Mouse (Mus musculus) neural tube, embryonic 11.5 days (tissue): ENCODE data around the gene Slc45a2. TPM values are rescaled to one million over a fixed set of nuclear protein-coding genes. Genes with fewer than 3 reads are reported as not detected.

Source experiments
- ATAC-seq: fragments of 200-750 bp; cut with Nextera tagmentation; 2 replicates; pipeline ENCODE4 v1.8.0; 2017; ENCODE audit warnings: moderate number of reproducible peaks, mild to moderate bottlenecking, moderate TSS enrichment, moderate library complexity; ENCODE audit not compliant: insufficient read depth, low FRiP score, low TSS enrichment
- DNase-seq: peaks from one replicate; pipeline ENCODE4 v3.0.0-alpha.2; 2015; ENCODE audit warnings: low spot score
- H3K27ac ChIP-seq: fragments of 300-500 bp; sonication (generic); 2 replicates; pipeline ENCODE4 v1.5.1; 2014; ENCODE audit warnings: low read depth, mild to moderate bottlenecking, low read length
- H3K27me3 ChIP-seq: fragments of 300-500 bp; sonication (generic); 2 replicates; pipeline ENCODE4 v1.6.1; 2014; ENCODE audit warnings: mild to moderate bottlenecking, low read length, mixed read lengths; ENCODE audit not compliant: control insufficient read depth, insufficient read depth
- H3K36me3 ChIP-seq: fragments of 300-500 bp; sonication (generic); 2 replicates; pipeline ENCODE4 v1.6.1; 2014; ENCODE audit warnings: mild to moderate bottlenecking, low read length, moderate library complexity, mixed read lengths; ENCODE audit not compliant: control insufficient read depth, insufficient read depth
- H3K4me1 ChIP-seq: fragments of 300-500 bp; sonication (generic); 2 replicates; pipeline ENCODE4 v1.6.1; 2014; ENCODE audit warnings: low read length, mixed read lengths; ENCODE audit not compliant: control insufficient read depth, insufficient read depth
- H3K4me2 ChIP-seq: fragments of 300-500 bp; sonication (generic); 2 replicates; pipeline ENCODE4 v1.6.1; 2014; ENCODE audit warnings: low read depth, mild to moderate bottlenecking, moderate library complexity
- H3K4me3 ChIP-seq: fragments of 300-500 bp; sonication (generic); 2 replicates; pipeline ENCODE4 v1.5.1; 2014; ENCODE audit warnings: low read depth, low read length
- H3K9ac ChIP-seq: fragments of 300-500 bp; sonication (generic); 2 replicates; pipeline ENCODE4 v1.6.1; 2014; ENCODE audit warnings: mild to moderate bottlenecking, low read length
- H3K9me3 ChIP-seq: fragments of 300-500 bp; sonication (generic); 2 replicates; pipeline ENCODE4 v1.6.1; 2016; ENCODE audit warnings: low read length; ENCODE audit not compliant: control insufficient read depth
- WGBS: fragments of 180-500 bp; shearing (Covaris S2); extraction: QIAGEN DNeasy Blood & Tissue Kit; methylation state at CpG from one replicate; pipeline ENCODE4 v1.1.7; 2014; 5-methylcytosine and 5-hydroxymethylcytosine counted together
- polyA plus RNA-seq: library from polyadenylated mRNA; unstranded; fragments of >200 nt; fragmentation: Nextera tagmentation; extraction: Ambion mirVana; gene quantifications from 2 replicates; pipeline ENCODE4 v1.2.1, GENCODE M21; 2014

Gene Slc45a2
- 0.09 and 0.15 TPM in 2 replicates for polyA plus RNA-seq

GRCm38 (mm10) chr15:11000421-11000820, at the start of gene Slc45a2:
Gene Slc45a2, plus strand, starts transcription at chr15:11000721.
- no peak within 1 kb of the TSS for H3K27ac ChIP-seq
- H3K36me3 ChIP-seq: no peaks in the 10 kb centered on the region
- WGBS: 74% methylated on average over 7 of the region's 7 CpGs
- H3K9me3 ChIP-seq: no peaks in the 10 kb centered on the region
- ATAC-seq (no peak), DNase-seq (no peak)
- no peaks in the 10 kb centered on the region for H3K27me3 ChIP-seq
- no peak within 1 kb of the TSS for H3K4me2 ChIP-seq
- H3K4me3 ChIP-seq: no peak within 1 kb of the TSS
- no peaks in the 10 kb centered on the region for H3K4me1 ChIP-seq
- H3K9ac ChIP-seq: no peak within 1 kb of the TSS

GRCm38 (mm10) chr15:10951951-10952759, 48.4 kb upstream of the Slc45a2 start, which contains the start of gene C1qtnf3:
Gene C1qtnf3, plus strand, starts transcription at chr15:10952332.
- WGBS: 46% methylated on average over 23 of the region's 23 CpGs
- Histone ChIP-seq H3K4me1 (peaks cover 9% of the 10 kb centered on the region), H3K4me3 (peak within 1 kb of the TSS; percentile 20), H3K27ac (peak within 1 kb of the TSS; percentile 68), H3K27me3 (no peaks in the 10 kb centered on the region), H3K4me2 (peak within 1 kb of the TSS; percentile 31), H3K9me3 (no peaks in the 10 kb centered on the region), H3K9ac (no peak within 1 kb of the TSS; the same call in 1 of the 2 replicates), H3K36me3 (no peaks in the 10 kb centered on the region)
- ATAC-seq (peak; percentile 33; the same call in 1 of the 2 replicates), DNase-seq (peak; percentile 24)

GRCm38 (mm10) chr15:10952760-10953305, 47.7 kb upstream of the Slc45a2 start:
- WGBS: 37% methylated on average over 4 of the region's 4 CpGs
- DNase-seq (no peak), ATAC-seq (no peak)

GRCm38 (mm10) chr15:10953465-10953864, 47.1 kb upstream of the Slc45a2 start:
- ATAC-seq (no peak), DNase-seq (no peak)
- H3K9ac ChIP-seq: no peak overlapping the region
- peaks cover 9% of the 10 kb centered on the region for H3K4me1 ChIP-seq
- H3K4me3 ChIP-seq: no peak overlapping the region
- WGBS: 75% methylated on average over 1 of the region's 1 CpGs
- no peak overlapping the region for H3K4me2 ChIP-seq
- no peak overlapping the region for H3K27ac ChIP-seq
- no peaks in the 10 kb centered on the region for H3K27me3 ChIP-seq
- H3K36me3 ChIP-seq: no peaks in the 10 kb centered on the region
- H3K9me3 ChIP-seq: no peaks in the 10 kb centered on the region

More at GRCm38 (mm10) chr15:10952760-10953305, 47.7 kb upstream of the Slc45a2 start:
- no peaks in the 10 kb centered on the region for H3K36me3 ChIP-seq
- H3K4me1 ChIP-seq: peaks cover 9% of the 10 kb centered on the region
- H3K27me3 ChIP-seq: no peaks in the 10 kb centered on the region
- peak overlapping the region; percentile 20 for H3K4me3 ChIP-seq
- H3K9ac ChIP-seq: no peak overlapping the region; the same call in 1 of the 2 replicates
- peak overlapping the region; percentile 31 for H3K4me2 ChIP-seq
- no peaks in the 10 kb centered on the region for H3K9me3 ChIP-seq
- peak overlapping the region; percentile 68 for H3K27ac ChIP-seq

GRCm38 (mm10) chr15:10954381-10955016, 46.0 kb upstream of the Slc45a2 start:
- 91% methylated on average over 6 of the region's 6 CpGs for WGBS
- peaks cover 9% of the 10 kb centered on the region for H3K4me1 ChIP-seq
- no peaks in the 10 kb centered on the region for H3K36me3 ChIP-seq
- DNase-seq: no peak
- no peak overlapping the region for H3K4me3 ChIP-seq
- no peak for ATAC-seq
- H3K27ac ChIP-seq: no peak overlapping the region
- no peaks in the 10 kb centered on the region for H3K27me3 ChIP-seq
- H3K4me2 ChIP-seq: no peak overlapping the region
- H3K9ac ChIP-seq: no peak overlapping the region
- no peaks in the 10 kb centered on the region for H3K9me3 ChIP-seq

- Histone ChIP-seq H3K4me2 (no peak overlapping the region), H3K4me3 (no peak overlapping the region), H3K9ac (no peak overlapping the region), H3K9me3 (no peaks in the 10 kb centered on the region), H3K4me1 (peaks cover 9% of the 10 kb centered on the region), H3K27ac (no peak overlapping the region), H3K36me3 (no peaks in the 10 kb centered on the region), H3K27me3 (no peaks in the 10 kb centered on the region)
- ATAC-seq (no peak), DNase-seq (no peak)
- 68% methylated on average over 5 of the region's 5 CpGs for WGBS
Measured at GRCm38 (mm10) chr15:10955156-10955555, 45.4 kb upstream of the Slc45a2 start.

- ATAC-seq: no peak
- H3K9ac ChIP-seq: no peak overlapping the region
- H3K27me3 ChIP-seq: no peaks in the 10 kb centered on the region
- 58% methylated on average over 3 of the region's 3 CpGs for WGBS
- H3K4me3 ChIP-seq: no peak overlapping the region
- no peaks in the 10 kb centered on the region for H3K36me3 ChIP-seq
- H3K4me2 ChIP-seq: no peak overlapping the region
- no peaks in the 10 kb centered on the region for H3K9me3 ChIP-seq
- H3K27ac ChIP-seq: no peak overlapping the region
- H3K4me1 ChIP-seq: peaks cover 9% of the 10 kb centered on the region
- no peak for DNase-seq
Measured at GRCm38 (mm10) chr15:10956706-10957105, 43.8 kb upstream of the Slc45a2 start.

GRCm38 (mm10) chr15:10959277-10960026, 41.1 kb upstream of the Slc45a2 start:
- Histone ChIP-seq H3K4me2 (no peak overlapping the region), H3K27me3 (no peaks in the 10 kb centered on the region), H3K4me1 (no peaks in the 10 kb centered on the region), H3K4me3 (no peak overlapping the region), H3K9me3 (no peaks in the 10 kb centered on the region), H3K27ac (no peak overlapping the region), H3K36me3 (no peaks in the 10 kb centered on the region), H3K9ac (no peak overlapping the region)
- no peak for ATAC-seq
- no peak for DNase-seq
- 88% methylated on average over 15 of the region's 15 CpGs for WGBS
